ENCODE assay signal across 8 mouse cellular contexts in the genomic region with DNA sequence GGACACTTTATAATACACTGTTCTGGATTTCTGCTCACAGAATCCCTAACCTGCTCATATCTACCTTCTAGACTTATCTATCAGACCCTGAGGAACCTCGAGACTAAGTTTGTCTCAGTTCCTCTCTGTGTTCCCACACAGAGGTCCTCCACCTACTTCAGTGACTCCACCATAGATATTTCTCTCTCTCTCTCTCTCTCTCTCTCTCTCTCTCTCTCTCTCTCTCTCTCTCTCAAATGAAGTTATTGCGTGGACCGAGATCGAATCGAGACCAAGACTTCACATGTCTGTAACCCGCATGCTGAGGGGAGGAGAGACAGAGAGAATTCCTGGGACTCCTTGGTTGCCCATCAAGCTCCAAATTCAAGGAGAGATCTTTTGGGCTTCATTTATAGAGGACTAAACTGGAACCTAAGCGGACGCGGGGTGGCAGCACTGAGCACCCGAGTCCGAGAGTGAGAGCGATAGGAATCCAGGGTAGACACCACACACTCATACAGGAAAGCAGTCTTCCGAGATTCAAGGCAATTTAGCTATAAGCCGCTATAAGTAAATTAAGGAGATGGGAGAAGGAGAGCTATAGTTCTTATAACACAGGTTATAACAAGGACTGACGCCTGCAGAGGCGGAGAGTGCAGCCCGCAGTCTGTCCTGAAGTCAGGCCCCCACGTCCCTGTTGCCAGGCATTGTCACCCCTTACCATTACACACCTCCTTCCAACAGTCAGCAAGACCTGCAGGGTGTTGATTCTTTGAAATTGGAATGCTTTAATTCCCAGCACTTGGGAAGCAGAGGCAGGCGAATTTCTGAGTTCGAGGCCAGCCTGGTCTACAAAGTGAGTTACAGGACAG. TPM values are rescaled to one million over a fixed set of nuclear protein-coding genes. Genes with fewer than 3 reads are reported as not detected.
DNase-seq lines count a peak whose midpoint lies in the region; ATAC-seq and TF ChIP-seq lines count a peak whose summit lies in the region.

No protein-coding gene starts in this region.

- no peak for TF ChIP-seq POLR2A in brain, embryonic 14.5 days (IDR thresholded peaks at IDR 0.05; ENCODE audit: borderline replicate concordance, extremely low read depth, insufficient read depth, insufficient read length, poor library complexity, severe bottlenecking)

- no peaks in the 10 kb centered on the region for H3K79me2 ChIP-seq in C2C12 (ENCODE audit: control insufficient read depth, insufficient read depth)

- H3K4me1 ChIP-seq in erythroblast, embryonic 14.5 days (ENCODE audit: control insufficient read depth): peaks cover 34% of the 10 kb centered on the region
- H3K4me1 ChIP-seq in heart, embryonic 12.5 days (replicated peaks): peaks cover 4% of the 10 kb centered on the region; the same call in 1 of the 2 replicates
- H3K4me1 ChIP-seq in liver, embryonic 12.5 days: peaks cover 40% of the 10 kb centered on the region
- H3K4me1 ChIP-seq in stomach, embryonic 15.5 days: peaks cover 3% of the 10 kb centered on the region; the same call in 1 of the 2 replicates

- peak; percentile 70 for TF ChIP-seq CTCF in C2C12 (IDR thresholded peaks at IDR 0.05; ENCODE audit: control insufficient read depth, insufficient read depth, insufficient read length)
- peak; percentile 89 for TF ChIP-seq CTCF in brain, embryonic 14.5 days (IDR thresholded peaks at IDR 0.05; ENCODE audit: borderline replicate concordance, extremely low read depth, insufficient read depth, insufficient read length)

- ATAC-seq in heart, embryonic 12.5 days (ENCODE audit: insufficient number of reproducible peaks, low FRiP score): peak; percentile 65; the same call in 1 of the 2 replicates
- ATAC-seq in liver, embryonic 12.5 days: peak; percentile 61
- ATAC-seq in stomach, embryonic 15.5 days (ENCODE audit: insufficient read depth, low FRiP score, low read depth): peak; percentile 35; the same call in 1 of the 2 replicates

- H3ac ChIP-seq in C2C12 (ENCODE audit: control insufficient read depth, insufficient read length, low read depth): peak overlapping the region; percentile 42

- 13% methylated on average over 20 of the region's 20 CpGs for whole genome bisulfite sequencing in heart, embryonic 12.5 days
- 17% methylated on average over 20 of the region's 20 CpGs for WGBS in liver, embryonic 12.5 days (ENCODE audit: insufficient replicate concordance)
- WGBS in stomach, embryonic 15.5 days: 15% methylated on average over 20 of the region's 20 CpGs

- no peak overlapping the region for H3K27ac ChIP-seq in heart, embryonic 12.5 days (ENCODE audit: poor library complexity, severe bottlenecking)
- no peak overlapping the region for H3K27ac ChIP-seq in liver, embryonic 12.5 days
- H3K27ac ChIP-seq in stomach, embryonic 15.5 days: no peak overlapping the region

- H3K36me3 ChIP-seq in C2C12 (ENCODE audit: control insufficient read depth, insufficient read depth): no peaks in the 10 kb centered on the region
- H3K36me3 ChIP-seq in erythroblast, embryonic 14.5 days (ENCODE audit: control insufficient read depth): no peaks in the 10 kb centered on the region; the same call in 1 of the 2 replicates
- no peaks in the 10 kb centered on the region for H3K36me3 ChIP-seq in heart, embryonic 12.5 days
- H3K36me3 ChIP-seq in liver, embryonic 12.5 days: no peaks in the 10 kb centered on the region
- no peaks in the 10 kb centered on the region for H3K36me3 ChIP-seq in stomach, embryonic 15.5 days

- H3K4me3 ChIP-seq in C2C12 (ENCODE audit: insufficient read depth, poor library complexity, severe bottlenecking): no peak overlapping the region
- H3K4me3 ChIP-seq in erythroblast, embryonic 14.5 days (replicated peaks): peak overlapping the region; percentile 3
- H3K4me3 ChIP-seq in heart, embryonic 12.5 days: peak overlapping the region; percentile 38
- H3K4me3 ChIP-seq in liver, embryonic 12.5 days: peak overlapping the region; percentile 28
- H3K4me3 ChIP-seq in stomach, embryonic 15.5 days (replicated peaks): peak overlapping the region; percentile 19; the same call in 1 of the 2 replicates

- peak overlapping the region; percentile 67 for H3K4me2 ChIP-seq in heart, embryonic 12.5 days
- H3K4me2 ChIP-seq in liver, embryonic 12.5 days: peak overlapping the region; percentile 60
- peak overlapping the region; percentile 44 for H3K4me2 ChIP-seq in stomach, embryonic 15.5 days

- no peaks in the 10 kb centered on the region for H3K27me3 ChIP-seq in C2C12 (ENCODE audit: control insufficient read depth, insufficient read depth, insufficient read length)
- H3K27me3 ChIP-seq in erythroblast, embryonic 14.5 days (ENCODE audit: control insufficient read depth): no peaks in the 10 kb centered on the region
- no peaks in the 10 kb centered on the region for H3K27me3 ChIP-seq in heart, embryonic 12.5 days (replicated peaks)
- no peaks in the 10 kb centered on the region for H3K27me3 ChIP-seq in liver, embryonic 12.5 days (replicated peaks)
- no peaks in the 10 kb centered on the region for H3K27me3 ChIP-seq in stomach, embryonic 15.5 days (replicated peaks)

- H3K79me3 ChIP-seq in C2C12 (ENCODE audit: low read depth): no peaks in the 10 kb centered on the region

- DNase-seq in brain, embryonic 14.5 days (ENCODE audit: low read depth): peak; percentile 89
- DNase-seq in kidney, postnatal 10 days: peak; percentile 93
- peak; percentile 80 for DNase-seq in neural tube, embryonic 10.5 days (ENCODE audit: extremely low spot score, low spot score)

- H3K9me3 ChIP-seq in erythroblast, embryonic 14.5 days (ENCODE audit: control insufficient read depth, low read length): peaks cover 4% of the 10 kb centered on the region; the same call in 1 of the 2 replicates
- H3K9me3 ChIP-seq in heart, embryonic 12.5 days (replicated peaks): no peaks in the 10 kb centered on the region
- no peaks in the 10 kb centered on the region for H3K9me3 ChIP-seq in liver, embryonic 12.5 days (replicated peaks)
- H3K9me3 ChIP-seq in stomach, embryonic 15.5 days: no peaks in the 10 kb centered on the region

- H3K9ac ChIP-seq in heart, embryonic 12.5 days: peak overlapping the region; percentile 47; the same call in 1 of the 2 replicates
- no peak overlapping the region for H3K9ac ChIP-seq in liver, embryonic 12.5 days
- H3K9ac ChIP-seq in stomach, embryonic 15.5 days: no peak overlapping the region

TF ChIP-seq in C2C12, 6 proteins besides CTCF, POLR2A, EP300 and RAD21:
- no peak for TF ChIP-seq MYOD1 (IDR thresholded peaks at IDR 0.05; ENCODE audit: control insufficient read depth, insufficient read length, low read depth)
- no peak for TF ChIP-seq MYOG (IDR thresholded peaks at IDR 0.05; ENCODE audit: control insufficient read depth, extremely low read depth, insufficient read length)
- TF ChIP-seq CEBPB (IDR thresholded peaks at IDR 0.05; ENCODE audit: low read depth): no peak
- no peak for TF ChIP-seq USF1 (IDR thresholded peaks at IDR 0.05; ENCODE audit: low read depth)
- TF ChIP-seq MAX (IDR thresholded peaks at IDR 0.05): no peak
- no peak for TF ChIP-seq FOSL1 (IDR thresholded peaks at IDR 0.05; ENCODE audit: insufficient read depth, low read length, poor library complexity, severe bottlenecking)

RNA-seq across cellular contexts. Expression of a gene that starts 9.9 kb away (rescaled TPM):
- 3,051 TPM for polyA plus RNA-seq in C2C12 (2012; fragmentation: generic; extraction: Trizol)
- 1,339 and 1,725 TPM in 2 replicates for polyA plus RNA-seq in brain, embryonic 14.5 days (2012; rRNA removed)
- 101 and 348 TPM in 2 replicates for polyA plus RNA-seq in erythroblast, embryonic 14.5 days (2012)
- 397 and 428 TPM in 2 replicates for polyA plus RNA-seq in heart, embryonic 12.5 days (2016; fragmentation: Nextera tagmentation; extraction: Ambion mirVana)
- polyA plus RNA-seq in liver, embryonic 12.5 days (2016; fragmentation: Nextera tagmentation; extraction: Ambion mirVana): 735 and 768 TPM in 2 replicates
- 732 and 736 TPM in 2 replicates for polyA plus RNA-seq in stomach, embryonic 15.5 days (2015; fragmentation: Nextera tagmentation; extraction: Ambion mirVana)

RNA-seq across cellular contexts. Expression of a gene that starts 27.0 kb away (rescaled TPM):
- 24.4 TPM for polyA plus RNA-seq in C2C12 (2012; fragmentation: generic; extraction: Trizol)
- 39.3 and 44.2 TPM in 2 replicates for polyA plus RNA-seq in brain, embryonic 14.5 days (2012; rRNA removed)
- polyA plus RNA-seq in erythroblast, embryonic 14.5 days (2012): 2.6 and 3.9 TPM in 2 replicates
- polyA plus RNA-seq in heart, embryonic 12.5 days (2016; fragmentation: Nextera tagmentation; extraction: Ambion mirVana): 4.3 and 4.4 TPM in 2 replicates
- polyA plus RNA-seq in liver, embryonic 12.5 days (2016; fragmentation: Nextera tagmentation; extraction: Ambion mirVana): 2.1 and 2.3 TPM in 2 replicates
- 5.0 and 6.7 TPM in 2 replicates for polyA plus RNA-seq in stomach, embryonic 15.5 days (2015; fragmentation: Nextera tagmentation; extraction: Ambion mirVana)

RNA-seq across cellular contexts. Expression of a gene that starts 35.7 kb away (rescaled TPM):
- polyA plus RNA-seq in C2C12 (2012; fragmentation: generic; extraction: Trizol): 1.9 TPM
- 2.6 and 2.8 TPM in 2 replicates for polyA plus RNA-seq in brain, embryonic 14.5 days (2012; rRNA removed)
- polyA plus RNA-seq in erythroblast, embryonic 14.5 days (2012): not detected in 2 replicates
- 0.39 and 0.52 TPM in 2 replicates for polyA plus RNA-seq in heart, embryonic 12.5 days (2016; fragmentation: Nextera tagmentation; extraction: Ambion mirVana)
- not detected in 2 replicates for polyA plus RNA-seq in liver, embryonic 12.5 days (2016; fragmentation: Nextera tagmentation; extraction: Ambion mirVana)
- polyA plus RNA-seq in stomach, embryonic 15.5 days (2015; fragmentation: Nextera tagmentation; extraction: Ambion mirVana): 2.3 and 2.5 TPM in 2 replicates

RNA-seq across cellular contexts. Expression of a gene that starts 36.3 kb away (rescaled TPM):
- polyA plus RNA-seq in C2C12 (2012; fragmentation: generic; extraction: Trizol): 8.0 TPM
- polyA plus RNA-seq in brain, embryonic 14.5 days (2012; rRNA removed): 34.5 and 47.1 TPM in 2 replicates
- 4.5 and 4.6 TPM in 2 replicates for polyA plus RNA-seq in erythroblast, embryonic 14.5 days (2012)
- 3.3 and 5.3 TPM in 2 replicates for polyA plus RNA-seq in heart, embryonic 12.5 days (2016; fragmentation: Nextera tagmentation; extraction: Ambion mirVana)
- polyA plus RNA-seq in liver, embryonic 12.5 days (2016; fragmentation: Nextera tagmentation; extraction: Ambion mirVana): 4.1 and 5.0 TPM in 2 replicates
- polyA plus RNA-seq in stomach, embryonic 15.5 days (2015; fragmentation: Nextera tagmentation; extraction: Ambion mirVana): 10.3 and 16.4 TPM in 2 replicates
